Mouse (Mus musculus): ENCODE data around the gene AY358078. TPM values are rescaled to one million over a fixed set of nuclear protein-coding genes. Genes with fewer than 3 reads are reported as not detected.

Gene AY358078
- polyA plus RNA-seq, 1 experiment, result not detected

- Histone ChIP-seq H3K4me1 (ENCODE audit: control insufficient read depth) (no peaks in the 10 kb centered on the region), H3K27me3 (ENCODE audit: control insufficient read depth) (no peaks in the 10 kb centered on the region; the same call in 1 of the 2 replicates), H3K9me3 (ENCODE audit: control insufficient read depth, low read length) (no peaks in the 10 kb centered on the region), H3K4me3 (replicated peaks) (no peak overlapping the region), H3K36me3 (ENCODE audit: control insufficient read depth) (no peaks in the 10 kb centered on the region)
- TF ChIP-seq TAL1 (IDR thresholded peaks at IDR 0.05; ENCODE audit: low read length), result no peak
- no peak for TF ChIP-seq GATA1 (IDR thresholded peaks at IDR 0.05; ENCODE audit: low read length)
Observed at GRCm38 (mm10) chr14:51870756-51871155, 70.9 kb downstream of the AY358078 start.

- no peak for TF ChIP-seq TAL1 (IDR thresholded peaks at IDR 0.05; ENCODE audit: low read length)
- H3K9me3 ChIP-seq (ENCODE audit: control insufficient read depth, low read length), result no peaks in the 10 kb centered on the region
- no peak overlapping the region for H3K4me3 ChIP-seq (replicated peaks)
- H3K4me1 ChIP-seq (ENCODE audit: control insufficient read depth), result peaks cover under 1% of the 10 kb centered on the region
- H3K27me3 ChIP-seq (ENCODE audit: control insufficient read depth), result no peaks in the 10 kb centered on the region; the same call in 1 of the 2 replicates
- no peaks in the 10 kb centered on the region for H3K36me3 ChIP-seq (ENCODE audit: control insufficient read depth)
Observed at GRCm38 (mm10) chr14:51871741-51872140, 71.9 kb downstream of the AY358078 start.

Other genes with a start within 250 kb of the AY358078 start
- not detected in 2 replicates for gene Gm5622, start 247.3 kb upstream of the AY358078 start, polyA plus RNA-seq (2012)
- gene Gm17175, start 226.0 kb upstream of the AY358078 start, polyA plus RNA-seq (2012), result not detected in 2 replicates
- not detected in 2 replicates for gene Gm17174, start 207.9 kb upstream of the AY358078 start, polyA plus RNA-seq (2012)
- not detected in 2 replicates for gene Gm17078, start 188.7 kb upstream of the AY358078 start, polyA plus RNA-seq (2012)
- not detected in 2 replicates for gene Gm4181, start 164.4 kb upstream of the AY358078 start, polyA plus RNA-seq (2012)
- not detected in 2 replicates for gene Gm17079, start 104.6 kb upstream of the AY358078 start, polyA plus RNA-seq (2012)
- gene Gm5800, start 82.9 kb upstream of the AY358078 start, polyA plus RNA-seq (2012), result not detected in 2 replicates
- gene Ang4, start 26.5 kb upstream of the AY358078 start, polyA plus RNA-seq (2012), result not detected in 2 replicates
- gene Ear6, start 53.7 kb downstream of the AY358078 start, polyA plus RNA-seq (2012), result not detected in 2 replicates
- gene Mettl17, start 84.8 kb downstream of the AY358078 start, polyA plus RNA-seq (2012), result 0.31 and 0.62 TPM in 2 replicates
- not detected in 2 replicates for gene Slc39a2, start 92.8 kb downstream of the AY358078 start, polyA plus RNA-seq (2012)
- gene Ndrg2, start 114.1 kb downstream of the AY358078 start, polyA plus RNA-seq (2012), result 0.11 TPM in 1 of 2 replicates, not detected in the other
- gene Tppp2, start 118.4 kb downstream of the AY358078 start, polyA plus RNA-seq (2012), result not detected in 2 replicates
- not detected in 2 replicates for gene Rnase13, start 122.7 kb downstream of the AY358078 start, polyA plus RNA-seq (2012)
- gene Arhgef40, start 184.7 kb downstream of the AY358078 start, polyA plus RNA-seq (2012), result 5.6 and 6.8 TPM in 2 replicates
- not detected in 2 replicates for gene Tmem253, start 215.6 kb downstream of the AY358078 start, polyA plus RNA-seq (2012)
- 2.0 and 2.9 TPM in 2 replicates for gene Zfp219, start 220.7 kb downstream of the AY358078 start, polyA plus RNA-seq (2012)
- not detected in 2 replicates for gene Olfr221, start 242.4 kb downstream of the AY358078 start, polyA plus RNA-seq (2012)

All from erythroblast, embryonic 14.5 days (primary cell).